Mouse (Mus musculus) intestine, embryonic 14.5 days (tissue): ENCODE measurements around the gene Nectin4. TPM values are rescaled to one million over a fixed set of nuclear protein-coding genes. Genes with fewer than 3 reads are reported as not detected.

ENCODE experiments used
- ATAC-seq: fragments of 200-750 bp; cut with Nextera tagmentation; replicated peaks from 2 replicates; pipeline ENCODE4 v1.8.0; 2017; ENCODE audit warnings: low read depth, moderate number of reproducible peaks, moderate TSS enrichment, moderate library complexity; ENCODE audit not compliant: low FRiP score, low TSS enrichment
- DNase-seq: peaks from one replicate; pipeline ENCODE4 v3.0.0-alpha.2; 2018; ENCODE audit warnings: low spot score
- H3K27ac ChIP-seq: fragments of 300-500 bp; sonication (generic); 2 replicates; pipeline ENCODE4 v1.5.1; 2014; ENCODE audit warnings: low read depth, mild to moderate bottlenecking, control low read depth
- H3K27me3 ChIP-seq: fragments of 300-500 bp; sonication (generic); replicated peaks from 2 replicates; pipeline ENCODE4 v1.6.1; 2014; ENCODE audit warnings: low read length, control low read depth; ENCODE audit not compliant: control insufficient read depth, insufficient read depth
- H3K36me3 ChIP-seq: fragments of 300-500 bp; sonication (generic); 2 replicates; pipeline ENCODE4 v1.6.1; 2014; ENCODE audit warnings: low read length, control low read depth; ENCODE audit not compliant: control insufficient read depth, insufficient read depth
- H3K4me1 ChIP-seq: fragments of 300-500 bp; sonication (generic); replicated peaks from 2 replicates; pipeline ENCODE4 v1.6.1; 2014; ENCODE audit warnings: low read length, control low read depth, mixed read lengths; ENCODE audit not compliant: control insufficient read depth, insufficient read depth
- H3K4me2 ChIP-seq: fragments of 300-500 bp; sonication (generic); 2 replicates; pipeline ENCODE4 v1.6.1; 2014; ENCODE audit warnings: low read length
- H3K4me3 ChIP-seq: fragments of 300-500 bp; sonication (generic); 2 replicates; pipeline ENCODE4 v1.5.1; 2014; ENCODE audit warnings: low read depth, low read length, control low read depth, mixed read lengths
- H3K9ac ChIP-seq: fragments of 300-500 bp; sonication (generic); 2 replicates; pipeline ENCODE4 v1.6.1; 2014; ENCODE audit warnings: mild to moderate bottlenecking, low read length
- H3K9me3 ChIP-seq: fragments of 300-500 bp; sonication (generic); 2 replicates; pipeline ENCODE4 v1.6.1; 2016; ENCODE audit warnings: low read length, control low read depth; ENCODE audit not compliant: control insufficient read depth
- WGBS: fragments of 180-500 bp; shearing (Covaris S2); extraction: QIAGEN DNeasy Blood & Tissue Kit; methylation state at CpG from one replicate; pipeline ENCODE4 v1.1.7; 2014; 5-methylcytosine and 5-hydroxymethylcytosine counted together
- polyA plus RNA-seq: library from polyadenylated mRNA; unstranded; fragments of >200 nt; fragmentation: Nextera tagmentation; extraction: Ambion mirVana; gene quantifications from 2 replicates; pipeline ENCODE4 v1.2.1, GENCODE M21; 2014

Gene Nectin4
- polyA plus RNA-seq, 1 experiment from 2014 or later, result 2.6 TPM

DNA sequence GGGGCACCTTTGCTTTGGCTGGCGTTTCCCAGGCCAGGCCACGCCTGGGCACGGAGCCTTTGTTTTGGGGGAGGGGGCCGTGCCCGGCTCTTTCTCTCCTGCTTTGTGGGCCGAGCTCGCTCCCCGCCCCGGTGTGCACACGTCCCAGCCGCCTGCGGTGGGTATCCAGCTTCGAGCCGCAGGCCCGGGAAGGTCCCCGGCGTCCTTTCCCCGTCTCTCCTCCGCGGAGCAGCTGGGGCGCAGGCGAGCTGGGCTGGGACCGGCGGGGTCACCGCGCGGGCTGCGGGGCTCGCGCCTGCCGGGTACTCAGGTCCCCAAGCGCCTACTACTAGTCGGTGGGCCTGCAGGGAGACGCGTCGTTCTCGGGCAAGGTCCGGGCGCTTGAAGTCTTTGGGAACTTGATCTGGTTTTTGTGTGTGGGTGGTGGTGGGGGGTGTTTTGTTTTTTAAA is 41.6 kb downstream of the Nectin4 start:
- DNase-seq, result no peak
- Histone ChIP-seq H3K9me3 (no peaks in the 10 kb centered on the region), H3K27ac (peak overlapping the region; percentile 86), H3K4me3 (peak overlapping the region; percentile 69), H3K4me1 (peaks cover 10% of the 10 kb centered on the region), H3K36me3 (peaks cover 23% of the 10 kb centered on the region), H3K27me3 (no peaks in the 10 kb centered on the region), H3K4me2 (peak overlapping the region; percentile 57), H3K9ac (peak overlapping the region; percentile 93)
- 0% methylated on average over 38 of the region's 39 CpGs for WGBS
- ATAC-seq, result peak; percentile 70

DNA sequence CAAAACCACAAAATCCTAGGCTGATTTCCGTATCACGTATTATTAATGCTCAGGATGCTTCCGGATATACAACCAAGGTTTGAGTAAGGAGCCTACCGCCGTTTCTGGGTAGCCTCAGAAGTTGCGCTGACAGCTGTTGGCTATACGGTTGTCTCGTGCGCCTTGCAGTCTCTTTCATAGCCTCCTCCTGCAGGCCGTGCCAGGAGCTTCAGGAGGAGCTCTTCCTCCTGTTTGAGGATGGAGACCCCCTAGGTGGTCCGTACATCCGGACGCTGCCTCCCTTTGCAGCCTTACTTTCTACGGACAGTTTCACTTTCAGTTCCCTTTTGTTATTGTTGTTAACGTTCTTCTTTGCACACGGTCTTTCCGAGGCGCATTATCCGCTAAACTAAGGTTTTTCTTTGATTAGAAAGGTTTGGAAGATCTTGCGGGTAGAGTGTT is 42.1 kb downstream of the Nectin4 start:
- ATAC-seq, result peak; percentile 41
- Histone ChIP-seq H3K9me3 (no peaks in the 10 kb centered on the region), H3K36me3 (peaks cover 28% of the 10 kb centered on the region), H3K4me1 (peaks cover 10% of the 10 kb centered on the region), H3K27me3 (no peaks in the 10 kb centered on the region), H3K4me2 (peak overlapping the region; percentile 57), H3K9ac (peak overlapping the region; percentile 93), H3K27ac (peak overlapping the region; percentile 86), H3K4me3 (peak overlapping the region; percentile 69)
- 1% methylated on average over 20 of the region's 20 CpGs for WGBS
- peak; percentile 79 for DNase-seq

DNA sequence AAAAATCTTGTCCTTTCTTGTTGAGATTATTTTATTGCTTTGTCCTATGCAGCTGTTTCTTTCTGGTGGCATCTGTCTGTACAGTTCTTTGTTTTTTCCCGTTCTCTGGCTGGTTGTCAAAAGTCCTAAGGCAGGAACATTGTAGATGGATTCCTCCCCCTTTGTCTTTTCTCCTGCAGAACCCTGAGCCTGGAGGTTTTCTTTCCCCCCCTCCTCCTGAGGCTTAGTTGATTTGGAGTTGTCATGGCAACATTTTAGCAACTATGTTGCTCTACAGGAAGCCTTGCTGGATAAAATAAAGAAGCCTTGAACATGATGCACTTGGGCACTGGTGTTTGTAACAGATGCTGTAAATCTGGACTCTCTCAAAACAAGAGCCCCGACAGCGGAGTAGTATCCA is 42.5 kb downstream of the Nectin4 start:
- peaks cover 10% of the 10 kb centered on the region for H3K4me1 ChIP-seq
- peak overlapping the region; percentile 86 for H3K27ac ChIP-seq
- no peaks in the 10 kb centered on the region for H3K9me3 ChIP-seq
- H3K9ac ChIP-seq, result peak overlapping the region; percentile 93
- no peak for ATAC-seq
- peak overlapping the region; percentile 69 for H3K4me3 ChIP-seq
- no peak for DNase-seq
- peaks cover 33% of the 10 kb centered on the region for H3K36me3 ChIP-seq
- H3K27me3 ChIP-seq, result no peaks in the 10 kb centered on the region
- H3K4me2 ChIP-seq, result peak overlapping the region; percentile 57
- WGBS, result 30% methylated on average over 3 of the region's 3 CpGs

DNA sequence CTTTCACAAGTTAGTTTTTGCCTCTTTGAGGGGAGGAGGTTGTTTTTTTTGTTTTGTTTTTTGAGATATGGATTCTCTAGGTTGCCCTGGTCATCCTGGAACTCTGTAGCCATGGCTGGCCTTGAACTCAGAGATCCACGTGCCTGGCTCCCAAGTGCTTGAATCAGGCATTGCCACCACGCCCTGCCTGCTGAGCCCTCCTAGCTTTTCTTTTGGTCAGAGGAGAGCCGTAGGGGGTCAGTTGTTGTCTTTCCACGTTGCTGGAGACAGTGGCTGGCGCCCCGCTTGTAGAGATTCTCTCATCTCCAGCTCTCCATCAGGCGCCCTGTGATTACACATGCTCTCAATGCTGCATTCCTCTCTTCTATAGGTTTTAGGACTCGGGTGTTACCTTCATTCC is 43.7 kb downstream of the Nectin4 start:
- Histone ChIP-seq H3K27me3 (no peaks in the 10 kb centered on the region), H3K9me3 (no peaks in the 10 kb centered on the region), H3K4me1 (peaks cover 10% of the 10 kb centered on the region), H3K4me3 (no peak overlapping the region), H3K9ac (no peak overlapping the region), H3K36me3 (peaks cover 44% of the 10 kb centered on the region), H3K27ac (no peak overlapping the region), H3K4me2 (no peak overlapping the region)
- 81% methylated on average over 8 of the region's 8 CpGs for WGBS
- ATAC-seq (no peak), DNase-seq (no peak)

DNA sequence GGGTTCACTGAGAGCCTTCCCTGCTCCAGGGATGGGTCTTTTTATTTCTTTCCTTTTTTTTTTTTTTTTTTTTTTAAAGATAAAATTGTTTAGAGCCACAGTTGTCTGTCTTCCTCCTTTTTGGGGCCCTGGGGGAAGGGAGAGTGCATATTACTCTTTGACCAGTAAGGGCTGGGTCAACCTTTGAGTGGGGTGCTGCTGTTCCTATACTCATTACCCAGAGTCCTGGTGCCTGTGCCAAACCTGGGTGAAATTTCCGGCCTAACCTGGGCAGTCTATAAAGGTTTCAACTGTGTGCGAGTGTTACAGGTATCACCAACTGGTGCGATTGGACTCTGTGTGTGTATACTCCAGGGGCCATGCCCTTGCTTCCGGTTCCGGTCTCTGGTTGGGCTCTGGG is 48.8 kb downstream of the Nectin4 start, which contains the start of gene Tstd1:
Tstd1 (plus strand) TSS at position 213 of the 400 bp plus-strand sequence.
- Histone ChIP-seq H3K9me3 (no peaks in the 10 kb centered on the region), H3K4me3 (no peak within 1 kb of the TSS), H3K27ac (no peak within 1 kb of the TSS), H3K27me3 (no peaks in the 10 kb centered on the region), H3K36me3 (peaks cover 67% of the 10 kb centered on the region), H3K9ac (no peak within 1 kb of the TSS), H3K4me2 (no peak within 1 kb of the TSS), H3K4me1 (no peaks in the 10 kb centered on the region)
- DNase-seq, result no peak
- 88% methylated on average over 5 of the region's 5 CpGs for WGBS
- no peak for ATAC-seq

DNA sequence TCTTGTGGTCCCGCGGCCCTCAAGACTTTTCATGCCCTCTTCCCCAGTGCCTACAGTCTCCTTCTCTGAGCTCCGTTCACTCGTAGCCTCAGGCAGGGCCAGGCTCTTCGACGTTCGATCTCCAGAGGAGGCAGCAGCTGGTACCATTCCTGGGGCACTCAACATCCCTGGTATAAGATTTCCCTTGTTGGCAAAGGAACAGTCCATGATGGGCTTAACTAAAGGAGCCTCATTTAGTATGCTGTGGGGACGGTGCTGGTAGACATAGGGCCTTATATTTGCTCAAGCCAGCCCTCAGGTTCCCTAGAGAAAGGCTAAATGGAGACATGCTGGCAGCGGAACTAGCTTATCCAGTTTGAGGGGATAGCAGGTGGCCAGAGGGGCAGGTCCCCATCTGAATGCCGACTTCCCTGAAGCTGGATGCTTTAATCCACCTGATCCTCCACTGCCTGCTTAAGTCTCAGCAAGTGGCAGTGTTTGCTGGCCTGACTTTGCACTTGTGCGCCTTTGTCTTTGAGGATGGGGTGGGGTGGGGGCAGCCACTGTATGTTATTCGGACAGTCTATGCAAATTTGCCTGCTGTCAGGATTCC is 49.5 kb downstream of the Nectin4 start:
- ATAC-seq (no peak), DNase-seq (no peak)
- Histone ChIP-seq H3K4me1 (no peaks in the 10 kb centered on the region), H3K27me3 (no peaks in the 10 kb centered on the region), H3K27ac (no peak overlapping the region), H3K36me3 (peaks cover 65% of the 10 kb centered on the region), H3K9ac (no peak overlapping the region), H3K4me3 (no peak overlapping the region), H3K9me3 (no peaks in the 10 kb centered on the region), H3K4me2 (no peak overlapping the region)
- 71% methylated on average over 12 of the region's 12 CpGs for WGBS

DNA sequence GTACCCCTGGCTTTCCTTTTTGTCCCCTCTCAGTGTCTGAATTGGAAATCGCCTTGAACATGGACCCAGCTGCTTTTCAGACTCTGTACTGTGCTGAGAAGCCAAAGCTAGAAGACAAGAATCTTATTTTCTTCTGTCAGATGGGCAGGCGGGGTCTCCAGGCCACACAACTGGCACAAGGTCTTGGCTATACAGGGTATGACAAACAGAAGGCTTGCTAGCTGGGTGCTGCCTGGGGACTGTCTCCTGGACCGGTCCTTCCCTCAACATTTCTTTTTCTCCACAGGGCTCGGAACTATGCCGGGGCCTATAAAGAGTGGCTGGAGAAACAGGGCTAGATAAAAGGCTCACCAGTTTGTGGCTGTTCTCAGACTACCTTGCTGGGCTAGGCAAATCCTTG is 50.0 kb downstream of the Nectin4 start:
- Histone ChIP-seq H3K36me3 (peaks cover 60% of the 10 kb centered on the region), H3K9ac (no peak overlapping the region), H3K27ac (no peak overlapping the region), H3K9me3 (no peaks in the 10 kb centered on the region), H3K4me3 (no peak overlapping the region), H3K27me3 (no peaks in the 10 kb centered on the region), H3K4me2 (no peak overlapping the region), H3K4me1 (0 out of 2 replicates have a peak, but pooled peaks cover under 1% of the 10 kb centered on the region)
- no peak for ATAC-seq
- WGBS, result 81% methylated on average over 5 of the region's 5 CpGs
- no peak for DNase-seq

DNA sequence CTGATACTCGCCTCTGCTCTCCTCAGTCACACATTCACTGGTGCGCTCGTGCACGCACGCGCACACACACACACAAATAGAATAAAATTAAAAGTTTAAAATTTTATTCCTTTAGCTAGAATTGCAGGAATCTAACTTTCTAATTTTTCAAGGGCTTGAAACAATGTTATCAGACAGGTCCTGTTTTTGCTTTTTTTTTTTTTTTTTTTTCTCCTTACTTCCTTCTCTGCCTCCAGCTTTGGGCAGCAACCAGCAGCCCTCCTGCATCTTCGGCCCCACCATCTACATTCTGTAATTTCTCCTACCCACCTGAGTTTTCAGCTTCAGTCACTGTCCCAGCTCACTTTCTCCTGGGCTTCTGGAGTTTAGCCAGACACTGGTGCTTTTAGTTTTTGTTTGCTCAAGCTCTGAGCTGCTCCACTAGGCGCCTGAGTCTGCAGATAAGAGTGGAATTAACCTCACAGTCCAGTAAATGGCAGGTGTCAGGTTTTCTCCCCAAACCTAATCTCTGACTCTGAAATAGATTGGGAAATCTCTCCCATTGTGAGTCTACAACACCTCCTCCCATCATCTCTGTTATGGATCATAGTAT is 52.7 kb downstream of the Nectin4 start:
- H3K27ac ChIP-seq, result no peak overlapping the region
- 0 out of 2 replicates have a peak, but pooled peaks cover 6% of the 10 kb centered on the region for H3K4me1 ChIP-seq
- WGBS, result 83% methylated on average over 8 of the region's 8 CpGs
- no peaks in the 10 kb centered on the region for H3K9me3 ChIP-seq
- no peak for DNase-seq
- H3K36me3 ChIP-seq, result peaks cover 33% of the 10 kb centered on the region
- no peak for ATAC-seq
- H3K27me3 ChIP-seq, result no peaks in the 10 kb centered on the region
- H3K9ac ChIP-seq, result no peak overlapping the region
- H3K4me3 ChIP-seq, result no peak overlapping the region
- no peak overlapping the region for H3K4me2 ChIP-seq

DNA sequence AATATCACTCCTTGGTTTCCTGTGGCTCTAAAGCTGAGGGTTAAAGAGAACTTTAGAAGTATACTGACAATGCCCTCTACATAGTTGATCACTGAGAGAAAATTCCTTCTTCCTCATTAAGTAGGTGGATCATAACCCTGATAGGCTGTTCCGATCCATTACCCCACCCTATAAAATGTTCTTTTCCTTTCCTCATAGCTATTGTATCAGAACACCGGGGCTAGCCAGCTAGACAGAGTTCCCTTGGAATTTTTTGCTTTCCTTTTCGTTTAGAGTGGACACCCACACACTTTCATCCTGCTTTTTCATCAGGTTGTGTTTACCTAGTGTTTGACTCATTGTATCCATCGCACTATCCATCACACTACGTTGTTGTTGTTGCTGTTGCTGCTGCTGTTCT is 54.7 kb downstream of the Nectin4 start:
- no peak overlapping the region for H3K9ac ChIP-seq
- 0 out of 2 replicates have a peak, but pooled peaks cover 6% of the 10 kb centered on the region for H3K4me1 ChIP-seq
- H3K36me3 ChIP-seq, result peaks cover 15% of the 10 kb centered on the region
- no peak overlapping the region for H3K4me3 ChIP-seq
- no peaks in the 10 kb centered on the region for H3K27me3 ChIP-seq
- ATAC-seq (no peak), DNase-seq (no peak)
- H3K9me3 ChIP-seq, result no peaks in the 10 kb centered on the region
- 47% methylated on average over 5 of the region's 5 CpGs for WGBS
- no peak overlapping the region for H3K27ac ChIP-seq
- no peak overlapping the region for H3K4me2 ChIP-seq
